9 mouse cellular contexts compared by ENCODE assay signal in genomic region chr10:67115115-67115514, GRCm38 (mm10). TPM values are rescaled to one million over a fixed set of nuclear protein-coding genes. Genes with fewer than 3 reads are reported as not detected.
A peak's percentile ranks its signal among the peaks of the same experiment; 100 is the strongest.
DNase-seq lines count a peak whose midpoint lies in the region; ATAC-seq and TF ChIP-seq lines count a peak whose summit lies in the region.
"Had no signal": no experiment of that assay in that cellular context is flagged by ENCODE, and none has a peak within 500 bp of the region (broad histone marks: within the 10 kb centered on the region; RNA-seq: fewer than 3 reads in every experiment).

No protein-coding gene starts in this region.

- H3K4me3 ChIP-seq in thymus, adult 2 months (ENCODE audit: control insufficient read depth, insufficient read depth, low read length): no peak overlapping the region
- H3K4me3 ChIP-seq in intestine, embryonic 14.5 days (ENCODE audit: low read depth, low read length): no peak overlapping the region
- H3K4me3 ChIP-seq: erythroblast, embryonic 14.5 days had no signal

- no peaks in the 10 kb centered on the region for H3K27me3 ChIP-seq in thymus, adult 2 months (ENCODE audit: control insufficient read depth, insufficient read depth, low read length)
- no peaks in the 10 kb centered on the region for H3K27me3 ChIP-seq in intestine, embryonic 14.5 days (replicated peaks; ENCODE audit: control insufficient read depth, insufficient read depth, low read length)

- peak; percentile 80 for ATAC-seq in frontal cortex, adult (ENCODE audit: low TSS enrichment)
- ATAC-seq in intestine, embryonic 14.5 days (replicated peaks; ENCODE audit: low FRiP score, low TSS enrichment, low read depth): no peak

- peak overlapping the region; percentile 9; the same call in 1 of the 2 replicates for H3K27ac ChIP-seq in thymus, adult 2 months (ENCODE audit: control insufficient read depth, insufficient read depth, low read length)
- peak overlapping the region; percentile 57 for H3K27ac ChIP-seq in intestine, embryonic 14.5 days (ENCODE audit: low read depth)

- TF ChIP-seq POLR2A in thymus, adult 2 months (IDR thresholded peaks at IDR 0.05; ENCODE audit: control insufficient read depth, extremely low read depth, insufficient read depth, low read length, poor library complexity): no peak

- WGBS in thymus, adult 2 months: 31% methylated on average over 6 of the region's 6 CpGs
- 22% methylated on average over 6 of the region's 6 CpGs for WGBS in intestine, embryonic 14.5 days

- DNase-seq in frontal cortex, postnatal 25 days (ENCODE audit: low spot score in 2 of 2): no peak
- DNase-seq in thymus, adult 2 months: no peak
- no peak for DNase-seq in thymus, postnatal 25 days
- DNase-seq in intestine, embryonic 14.5 days (ENCODE audit: low spot score): peak; percentile 51
- DNase-seq in telencephalon, adult 2 months (ENCODE audit: low read depth, low spot score): peak; percentile 65
- no peak for DNase-seq in cerebellum, postnatal 36 days
- DNase-seq in spleen, postnatal 14 days (ENCODE audit: low spot score in 2 of 2): no peak

- H3K4me1 ChIP-seq in thymus, adult 2 months (replicated peaks; ENCODE audit: control insufficient read depth, insufficient read depth, low read length): peaks cover 18% of the 10 kb centered on the region
- H3K4me1 ChIP-seq in intestine, embryonic 14.5 days (replicated peaks; ENCODE audit: control insufficient read depth, insufficient read depth, low read length): peaks cover 47% of the 10 kb centered on the region

- H3K9ac ChIP-seq in intestine, embryonic 14.5 days (ENCODE audit: low read length): no peak overlapping the region

- no peak overlapping the region for H3K4me2 ChIP-seq in intestine, embryonic 14.5 days (ENCODE audit: low read length)

- no peak for TF ChIP-seq CTCF in thymus, adult 2 months (IDR thresholded peaks at IDR 0.05; ENCODE audit: borderline replicate concordance, control insufficient read depth, extremely low read depth, insufficient read depth, low read length, poor library complexity)

- no peaks in the 10 kb centered on the region for H3K9me3 ChIP-seq in intestine, embryonic 14.5 days (ENCODE audit: control insufficient read depth, low read length)

- H3K36me3 ChIP-seq in thymus, adult 2 months (ENCODE audit: control insufficient read depth, insufficient read depth, low read length): no peaks in the 10 kb centered on the region
- no peaks in the 10 kb centered on the region for H3K36me3 ChIP-seq in intestine, embryonic 14.5 days (ENCODE audit: control insufficient read depth, insufficient read depth, low read length)

RNA-seq across cellular contexts. Expression of gene Reep3, which starts 18.4 kb away (rescaled TPM):
- polyA plus RNA-seq in thymus, adult 2 months (2012; rRNA removed): 12.9 and 13.2 TPM in 2 replicates
- 35.7 and 38.2 TPM in 2 replicates for polyA plus RNA-seq in intestine, embryonic 14.5 days (2014; fragmentation: Nextera tagmentation; extraction: Ambion mirVana)

RNA-seq across cellular contexts. Expression of gene Jmjd1c, which starts 19.2 kb away (rescaled TPM):
- 31.5 and 38.4 TPM in 2 replicates for polyA plus RNA-seq in thymus, adult 2 months (2012; rRNA removed)
- 43.6 and 47.5 TPM in 2 replicates for polyA plus RNA-seq in intestine, embryonic 14.5 days (2014; fragmentation: Nextera tagmentation; extraction: Ambion mirVana)

Comparison
In these comparisons a context has a peak if more than half of its experiments do, and no peak if none do; other contexts are left out.
1. DNase-seq: peak in intestine, embryonic 14.5 days (single experiment) and telencephalon, adult 2 months (single experiment); none in frontal cortex, postnatal 25 days (0 of 2), thymus, adult 2 months (single experiment), thymus, postnatal 25 days (single experiment), cerebellum, postnatal 36 days (0 of 2) and spleen, postnatal 14 days (0 of 2).